Mouse (Mus musculus) ES-Bruce4 (cell line): Measurements from ENCODE around the gene Tmc7.

ENCODE experiments used
- CTCF ChIP-seq: IDR thresholded peaks from one replicate; pipeline ENCODE4 v1.8.1; 2011; ENCODE audit warnings: low read depth, low read length
- EP300 ChIP-seq: IDR thresholded peaks from 2 replicates; pipeline ENCODE4 v1.6.1; 2011; ENCODE audit warnings: low read depth, low read length; ENCODE audit not compliant: insufficient read depth
- POLR2A ChIP-seq: IDR thresholded peaks from one replicate; pipeline ENCODE4 v1.8.1; 2011; ENCODE audit warnings: low read length; ENCODE audit not compliant: insufficient read depth

- TF ChIP-seq CTCF (peak; percentile 78), POLR2A (no peak), EP300 (no peak)
Observed at GRCm38 (mm10) chr7:118518687-118519086, 65.8 kb downstream of the Tmc7 start.
